Mouse (Mus musculus) intestine, embryonic 14.5 days (tissue): ENCODE data around the gene Tsn. TPM values are rescaled to one million over a fixed set of nuclear protein-coding genes. Genes with fewer than 3 reads are reported as not detected.

Experiments
- ATAC-seq: fragments of 200-750 bp; cut with Nextera tagmentation; replicated peaks from 2 replicates; pipeline ENCODE4 v1.8.0; 2017; ENCODE audit warnings: low read depth, moderate number of reproducible peaks, moderate TSS enrichment, moderate library complexity; ENCODE audit not compliant: low FRiP score, low TSS enrichment
- DNase-seq: peaks from one replicate; pipeline ENCODE4 v3.0.0-alpha.2; 2018; ENCODE audit warnings: low spot score
- H3K27ac ChIP-seq: fragments of 300-500 bp; sonication (generic); 2 replicates; pipeline ENCODE4 v1.5.1; 2014; ENCODE audit warnings: low read depth, mild to moderate bottlenecking, control low read depth
- H3K27me3 ChIP-seq: fragments of 300-500 bp; sonication (generic); replicated peaks from 2 replicates; pipeline ENCODE4 v1.6.1; 2014; ENCODE audit warnings: low read length, control low read depth; ENCODE audit not compliant: control insufficient read depth, insufficient read depth
- H3K36me3 ChIP-seq: fragments of 300-500 bp; sonication (generic); 2 replicates; pipeline ENCODE4 v1.6.1; 2014; ENCODE audit warnings: low read length, control low read depth; ENCODE audit not compliant: control insufficient read depth, insufficient read depth
- H3K4me1 ChIP-seq: fragments of 300-500 bp; sonication (generic); replicated peaks from 2 replicates; pipeline ENCODE4 v1.6.1; 2014; ENCODE audit warnings: low read length, control low read depth, mixed read lengths; ENCODE audit not compliant: control insufficient read depth, insufficient read depth
- H3K4me2 ChIP-seq: fragments of 300-500 bp; sonication (generic); 2 replicates; pipeline ENCODE4 v1.6.1; 2014; ENCODE audit warnings: low read length
- H3K4me3 ChIP-seq: fragments of 300-500 bp; sonication (generic); 2 replicates; pipeline ENCODE4 v1.5.1; 2014; ENCODE audit warnings: low read depth, low read length, control low read depth, mixed read lengths
- H3K9ac ChIP-seq: fragments of 300-500 bp; sonication (generic); 2 replicates; pipeline ENCODE4 v1.6.1; 2014; ENCODE audit warnings: mild to moderate bottlenecking, low read length
- H3K9me3 ChIP-seq: fragments of 300-500 bp; sonication (generic); 2 replicates; pipeline ENCODE4 v1.6.1; 2016; ENCODE audit warnings: low read length, control low read depth; ENCODE audit not compliant: control insufficient read depth
- WGBS: fragments of 180-500 bp; shearing (Covaris S2); extraction: QIAGEN DNeasy Blood & Tissue Kit; methylation state at CpG from one replicate; pipeline ENCODE4 v1.1.7; 2014; 5-methylcytosine and 5-hydroxymethylcytosine counted together
- polyA plus RNA-seq: library from polyadenylated mRNA; unstranded; fragments of >200 nt; fragmentation: Nextera tagmentation; extraction: Ambion mirVana; gene quantifications from 2 replicates; pipeline ENCODE4 v1.2.1, GENCODE M21; 2014

The Tsn gene
- polyA plus RNA-seq, 1 experiment from 2014 or later, result 287 TPM

- Histone ChIP-seq H3K4me2 (peak within 1 kb of the TSS; percentile 94), H3K4me3 (peak within 1 kb of the TSS; percentile 85), H3K9me3 (no peaks in the 10 kb centered on the region), H3K9ac (peak within 1 kb of the TSS; percentile 71), H3K27me3 (no peaks in the 10 kb centered on the region), H3K27ac (peak within 1 kb of the TSS; percentile 28; the same call in 1 of the 2 replicates), H3K36me3 (peaks cover 24% of the 10 kb centered on the region), H3K4me1 (peaks cover 7% of the 10 kb centered on the region)
- ATAC-seq, result peak; percentile 90
- WGBS, result under 1% methylated on average over 37 of the region's 37 CpGs
- DNase-seq, result peak; percentile 95
Measured at GRCm38 (mm10) chr1:118321661-118322201, 10.2 kb upstream of the Tsn start, which contains the start of gene Nifk. Gene Nifk, plus strand, starts transcription at chr1:118321839.

- Histone ChIP-seq H3K36me3 (peaks cover 23% of the 10 kb centered on the region), H3K4me1 (peaks cover 7% of the 10 kb centered on the region), H3K27ac (no peak overlapping the region), H3K4me2 (no peak overlapping the region), H3K27me3 (no peaks in the 10 kb centered on the region), H3K4me3 (no peak overlapping the region), H3K9me3 (no peaks in the 10 kb centered on the region), H3K9ac (no peak overlapping the region)
- WGBS, result 64% methylated on average over 2 of the region's 2 CpGs
- ATAC-seq (no peak), DNase-seq (no peak)
Measured at GRCm38 (mm10) chr1:118320696-118321095, 9.2 kb upstream of the Tsn start.

GRCm38 (mm10) chr1:118310780-118311621 lies 538 bp downstream of the Tsn start:
- Histone ChIP-seq H3K27me3 (no peaks in the 10 kb centered on the region), H3K36me3 (peaks cover 21% of the 10 kb centered on the region), H3K4me1 (peaks cover 11% of the 10 kb centered on the region), H3K27ac (peak overlapping the region; percentile 92), H3K4me3 (peak overlapping the region; percentile 70), H3K9ac (peak overlapping the region; percentile 78), H3K9me3 (no peaks in the 10 kb centered on the region), H3K4me2 (peak overlapping the region; percentile 83)
- WGBS, result under 1% methylated on average over 67 of the region's 67 CpGs
- ATAC-seq, result peak; percentile 99
- DNase-seq, result peak; percentile 95

- Histone ChIP-seq H3K36me3 (peaks cover 71% of the 10 kb centered on the region), H3K4me2 (no peak overlapping the region), H3K9ac (no peak overlapping the region), H3K4me1 (no peaks in the 10 kb centered on the region), H3K27me3 (no peaks in the 10 kb centered on the region), H3K9me3 (no peaks in the 10 kb centered on the region), H3K27ac (no peak overlapping the region), H3K4me3 (no peak overlapping the region)
- 85% methylated on average over 2 of the region's 2 CpGs for WGBS
- DNase-seq, result no peak
- no peak for ATAC-seq
Measured at GRCm38 (mm10) chr1:118297719-118298118, 13.8 kb downstream of the Tsn start.

- Histone ChIP-seq H3K36me3 (peaks cover 60% of the 10 kb centered on the region), H3K9me3 (no peaks in the 10 kb centered on the region), H3K4me1 (no peaks in the 10 kb centered on the region), H3K27me3 (no peaks in the 10 kb centered on the region), H3K4me3 (no peak overlapping the region), H3K27ac (no peak overlapping the region), H3K4me2 (no peak overlapping the region), H3K9ac (no peak overlapping the region)
- ATAC-seq (no peak), DNase-seq (no peak)
- WGBS, result 87% methylated on average over 3 of the region's 3 CpGs
Measured at GRCm38 (mm10) chr1:118296673-118297072, 14.9 kb downstream of the Tsn start.

GRCm38 (mm10) chr1:118294826-118295225 lies 16.7 kb downstream of the Tsn start:
- Histone ChIP-seq H3K36me3 (peaks cover 42% of the 10 kb centered on the region), H3K4me3 (no peak overlapping the region), H3K4me2 (no peak overlapping the region), H3K27me3 (no peaks in the 10 kb centered on the region), H3K27ac (no peak overlapping the region), H3K4me1 (no peaks in the 10 kb centered on the region), H3K9ac (no peak overlapping the region), H3K9me3 (no peaks in the 10 kb centered on the region)
- ATAC-seq (no peak), DNase-seq (no peak)
- WGBS, result 70% methylated on average over 5 of the region's 5 CpGs

GRCm38 (mm10) chr1:118294192-118294591 lies 17.3 kb downstream of the Tsn start:
- no peak for DNase-seq
- peaks cover 39% of the 10 kb centered on the region for H3K36me3 ChIP-seq
- 95% methylated on average over 3 of the region's 3 CpGs for WGBS
- H3K9me3 ChIP-seq, result no peaks in the 10 kb centered on the region
- H3K27ac ChIP-seq, result no peak overlapping the region
- H3K27me3 ChIP-seq, result no peaks in the 10 kb centered on the region
- no peak overlapping the region for H3K9ac ChIP-seq
- H3K4me3 ChIP-seq, result no peak overlapping the region
- ATAC-seq, result no peak
- no peaks in the 10 kb centered on the region for H3K4me1 ChIP-seq
- no peak overlapping the region for H3K4me2 ChIP-seq

- no peak overlapping the region for H3K4me3 ChIP-seq
- 89% methylated on average over 4 of the region's 4 CpGs for WGBS
- H3K9me3 ChIP-seq, result no peaks in the 10 kb centered on the region
- no peak overlapping the region for H3K27ac ChIP-seq
- peaks cover 21% of the 10 kb centered on the region for H3K36me3 ChIP-seq
- no peak for ATAC-seq
- H3K4me1 ChIP-seq, result no peaks in the 10 kb centered on the region
- H3K4me2 ChIP-seq, result no peak overlapping the region
- no peak for DNase-seq
- no peak overlapping the region for H3K9ac ChIP-seq
- no peaks in the 10 kb centered on the region for H3K27me3 ChIP-seq
Measured at GRCm38 (mm10) chr1:118292291-118292690, 19.2 kb downstream of the Tsn start.
